Mouse (Mus musculus) embryonic stem cell, embryonic (primary cell): ENCODE data around the gene Izumo2.

Source experiments
- CTCF ChIA-PET, 4 experiments: fragments of 300-600 bp in 2 of 4; fragments of 350-600 bp in 2 of 4; sonication (Branson Sonifier 250); formaldehyde crosslinking; loops; one replicate each; lab custom pipeline; 2022; ENCODE audit warnings: inconsistent platforms in 2 of 4; lab: Charles Lee
- POLR2A ChIA-PET, 4 experiments: fragments of 300-600 bp in 2 of 4; fragments of 350-600 bp in 2 of 4; sonication (Branson Sonifier 250); formaldehyde crosslinking; loops; one replicate each; lab custom pipeline; 2022; ENCODE audit warnings: antibody characterized with exemption in 4 of 4, inconsistent platforms in 1 of 4; lab: Charles Lee

Izumo2 gene

DNA sequence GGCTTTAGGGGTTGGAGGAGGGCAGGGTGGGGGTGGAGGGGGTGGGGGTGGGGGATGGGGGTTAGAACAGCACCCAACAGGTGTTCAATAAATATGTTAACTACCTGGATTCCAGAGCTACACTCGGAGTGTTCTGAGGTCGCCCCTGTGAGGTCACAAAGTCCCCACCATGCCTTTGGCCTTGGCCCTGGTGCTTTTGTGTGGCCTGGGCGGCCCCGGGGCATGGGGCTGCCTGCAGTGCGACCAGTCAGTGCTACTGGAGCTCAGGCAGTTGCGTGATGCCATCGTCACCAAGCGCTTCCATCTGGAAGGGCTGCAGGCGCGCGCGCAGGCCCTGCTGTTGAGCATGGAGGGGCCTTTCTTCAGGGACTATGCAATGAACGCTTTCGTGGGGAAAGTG, at the start of gene Izumo2:
Izumo2 (plus strand) TSS at position 169 of the 400 bp plus-strand sequence.
- ChIA-PET CTCF (interaction anchor here (0.5 to 3.0 kb wide), 21 partner anchors 9 to 360 kb away, joined by 3 to 13 read pairs (median 4); partner anchors contain the start of genes Atf5 (in 1 of the 4), Il4i1 (in 1 of the 4) and Nup62 (in 1 of the 4)), POLR2A (interaction anchor here (0.6 to 5.4 kb wide), 120 partner anchors 8 to 851 kb away, joined by 3 to 114 read pairs (median 5); partner anchors contain the start of genes Akt1s1 (in 3 of the 4), Atf5 (in 3 of the 4), Il4i1 (in 3 of the 4) and Nup62 (in 3 of the 4))

DNA sequence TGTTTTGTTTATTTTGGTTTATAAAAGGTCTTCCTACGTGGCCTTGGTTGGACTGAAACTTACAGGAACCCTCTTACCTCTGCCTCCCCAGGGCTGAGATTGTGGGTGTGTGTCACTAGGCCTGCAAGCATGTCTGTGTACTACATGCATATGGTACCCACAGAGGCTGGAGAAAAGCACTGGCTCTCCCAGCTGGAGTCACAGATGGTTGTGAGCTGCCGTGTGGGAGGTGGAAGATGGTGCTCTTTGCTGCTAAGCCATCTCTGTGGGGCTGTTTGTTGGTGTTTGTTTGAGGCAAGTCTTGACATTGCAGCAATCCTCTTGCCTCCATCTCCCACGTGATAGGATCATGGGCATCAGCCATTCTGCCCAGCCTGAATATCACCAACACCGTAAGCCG, 47.3 kb upstream of the Izumo2 start:
- CTCF ChIA-PET = interaction anchor here in 3 of 4 experiments (0.7 to 1.9 kb wide), 3 partner anchors 40 to 112 kb away, joined by 3 to 4 read pairs (median 3); partner anchors contain the start of gene Pold1 (in 1 of the 3)
- POLR2A ChIA-PET = interaction anchor here in 1 of 4 experiments (1.1 to 1.7 kb wide), 3 partner anchors 36 to 159 kb away, joined by 3 to 4 read pairs (median 4); no protein-coding TSS in a partner anchor

DNA sequence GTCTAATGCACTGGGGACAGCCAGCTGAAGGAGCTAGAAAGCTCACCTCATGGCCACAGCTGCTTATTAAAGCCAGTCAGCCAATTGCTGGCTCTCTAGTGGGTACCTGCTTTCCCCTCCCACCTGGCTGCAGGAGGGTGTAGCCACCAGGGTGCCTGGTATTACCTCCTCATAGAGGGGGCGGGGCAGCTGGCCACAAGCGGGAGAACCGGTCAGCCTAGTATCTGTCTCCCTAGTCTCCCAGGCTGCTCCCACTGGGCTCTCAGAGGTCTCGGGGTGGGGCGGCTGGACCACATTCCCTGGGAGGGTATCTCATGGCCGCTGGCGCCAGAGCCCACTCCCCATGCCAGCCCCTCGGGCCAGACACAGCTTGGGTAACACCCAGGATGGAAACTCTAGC, 46.4 kb upstream of the Izumo2 start:
- ChIA-PET CTCF (interaction anchor here in 2 of 4 experiments (0.9 to 1.9 kb wide), 4 partner anchors 8 to 135 kb away, joined by 3 to 5 read pairs (median 4); partner anchors contain the start of gene Pold1 (in 1 of the 2)), POLR2A (interaction anchor here in 3 of 4 experiments (0.6 to 1.8 kb wide), 6 partner anchors 8 to 324 kb away, joined by 3 to 7 read pairs (median 4); partner anchors contain the start of gene Prmt1 (in 1 of the 3))

DNA sequence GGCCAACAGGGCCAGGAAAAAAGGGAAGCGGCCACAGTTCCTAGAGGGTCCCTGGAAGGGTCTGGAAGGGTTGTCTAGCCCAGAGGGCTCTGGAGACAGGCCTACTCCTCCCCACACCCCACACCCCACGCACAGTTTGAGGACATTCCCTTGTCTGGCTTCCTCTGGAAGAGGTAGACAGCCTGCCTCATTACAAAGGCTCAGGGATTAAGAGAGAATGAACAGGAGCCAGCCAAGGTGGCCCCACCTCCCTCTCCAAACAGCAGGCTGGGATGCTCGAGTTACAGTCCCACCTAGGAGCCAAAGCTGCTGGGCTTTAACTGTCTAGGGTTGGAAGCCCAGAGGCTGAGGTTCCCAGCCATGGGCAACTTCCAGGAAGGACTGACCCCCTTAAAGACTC, 46.0 kb upstream of the Izumo2 start:
- POLR2A ChIA-PET = interaction anchor here in 3 of 4 experiments (0.6 to 1.8 kb wide), 6 partner anchors 9 to 324 kb away, joined by 3 to 7 read pairs (median 4); partner anchors contain the start of gene Prmt1 (in 1 of the 3)

DNA sequence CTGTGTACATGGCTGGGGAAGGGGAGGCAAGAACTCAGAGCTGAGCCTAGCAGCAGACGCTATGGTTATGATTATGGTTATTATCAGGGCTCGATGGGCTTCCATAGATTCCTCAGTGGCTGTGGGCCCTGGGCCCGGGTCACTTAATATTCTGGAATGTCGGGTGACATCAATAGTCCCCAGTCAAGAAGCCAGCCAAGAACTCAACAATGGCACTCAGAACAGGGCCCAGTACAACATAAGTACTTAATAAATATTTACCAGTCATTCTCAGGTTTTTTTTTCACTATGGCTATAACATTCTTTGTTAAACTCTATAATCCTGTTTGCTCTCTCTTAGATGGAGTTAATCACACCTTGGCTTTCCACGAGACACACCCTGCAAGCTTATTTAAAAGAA, 45.0 kb upstream of the Izumo2 start:
- CTCF ChIA-PET = interaction anchor here in 2 of 4 experiments (1.0 to 2.5 kb wide), 2 partner anchors 9 to 10 kb away, joined by 3 to 14 read pairs; no protein-coding TSS in a partner anchor
- POLR2A ChIA-PET = interaction anchor here in 1 of 4 experiments (0.6 to 1.8 kb wide), 2 partner anchors 10 to 1196 kb away, joined by 3 to 7 read pairs; no protein-coding TSS in a partner anchor

More for the DNA sequence above, 46.0 kb upstream of the Izumo2 start:
- CTCF ChIA-PET = interaction anchor here in 3 of 4 experiments (0.7 to 1.9 kb wide), 4 partner anchors 9 to 135 kb away, joined by 3 to 5 read pairs (median 4); no protein-coding TSS in a partner anchor

DNA sequence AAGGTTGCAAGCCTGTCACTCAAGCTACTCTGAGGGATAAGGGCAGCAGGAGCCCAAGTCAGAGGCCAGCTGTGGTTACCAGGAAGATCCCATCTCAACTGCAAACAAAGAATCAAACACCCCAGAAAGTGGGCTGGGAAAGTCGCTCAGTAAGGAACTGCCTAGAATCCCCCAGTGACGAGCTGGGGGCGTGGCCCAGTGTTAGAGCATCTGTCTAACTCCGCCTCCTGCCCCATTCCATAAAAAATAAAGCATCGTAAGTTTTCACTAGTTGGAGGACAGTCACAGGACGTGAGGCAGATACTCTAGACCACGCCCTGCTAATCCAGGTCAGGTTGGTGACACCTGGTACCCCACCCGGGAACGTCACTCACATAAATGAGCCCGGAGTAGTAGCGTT, 43.8 kb upstream of the Izumo2 start:
- POLR2A ChIA-PET = interaction anchor here in 3 of 4 experiments (0.5 to 1.3 kb wide), 8 partner anchors 15 to 265 kb away, joined by 3 to 5 read pairs (median 3); partner anchors contain the start of gene Ap2a1 (in 1 of the 3)
- CTCF ChIA-PET = interaction anchor here in 3 of 4 experiments (0.6 to 4.8 kb wide), 12 partner anchors 9 to 137 kb away, joined by 3 to 61 read pairs (median 4); no protein-coding TSS in a partner anchor

DNA sequence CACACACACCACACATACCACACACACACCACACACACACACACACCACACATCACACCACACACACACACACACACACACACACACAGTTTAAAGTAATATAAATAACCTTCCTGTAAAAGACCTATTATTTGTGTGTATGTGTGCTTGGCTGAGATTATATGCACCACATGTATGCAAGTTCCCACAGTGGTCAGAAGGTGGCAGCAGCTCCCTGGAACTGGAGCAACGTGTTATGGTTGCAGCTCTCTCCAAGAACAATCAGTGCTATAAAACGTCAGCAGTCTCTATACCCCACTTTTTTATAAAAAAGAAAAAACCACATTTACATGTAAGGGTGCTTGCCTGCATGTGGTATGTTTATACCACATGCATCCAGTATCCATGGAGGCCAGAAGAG, 42.1 kb upstream of the Izumo2 start:
- CTCF ChIA-PET = interaction anchor here (0.6 to 4.8 kb wide), 27 partner anchors 9 to 1083 kb away, joined by 3 to 61 read pairs (median 4); partner anchors contain the start of gene Lrrc4b (in 1 of the 4)

DNA sequence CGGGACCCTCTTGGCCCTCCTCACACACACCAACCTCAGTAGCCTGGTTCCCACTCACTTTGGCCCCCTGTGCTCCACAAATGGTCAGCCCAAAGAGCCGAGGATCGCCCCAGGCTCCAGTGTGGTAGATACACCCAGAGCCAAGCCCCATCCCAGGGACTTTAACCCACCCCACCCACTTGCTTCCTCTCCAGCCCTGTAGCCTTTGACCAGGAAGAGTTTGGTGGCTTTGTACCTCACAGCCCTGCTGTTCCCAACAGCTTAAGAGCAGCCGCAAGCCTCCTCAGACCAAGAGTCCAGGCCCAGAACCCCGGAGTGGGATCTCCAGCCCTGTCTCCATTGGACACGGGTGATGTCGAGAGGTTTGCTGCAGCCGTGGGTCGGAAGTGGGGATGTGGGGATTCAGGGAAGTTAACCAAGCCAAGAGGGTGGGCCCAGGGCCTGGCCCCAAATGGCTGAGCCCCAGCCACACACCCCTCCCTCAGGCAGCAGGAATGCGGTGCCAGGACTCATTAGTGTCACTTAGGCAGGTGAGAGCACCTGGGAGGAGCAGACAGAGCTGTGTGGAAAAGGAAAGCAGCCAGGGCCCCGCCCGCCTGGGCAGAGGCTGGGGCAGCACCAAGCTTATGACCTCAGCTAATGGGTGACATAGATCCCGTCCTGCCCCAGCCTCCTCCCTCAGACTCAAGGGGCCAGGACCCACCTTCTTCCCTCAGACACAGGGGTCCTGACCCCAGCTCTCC, 40.4 kb upstream of the Izumo2 start:
- CTCF ChIA-PET = interaction anchor here (0.7 to 4.8 kb wide), 13 partner anchors 11 to 400 kb away, joined by 3 to 61 read pairs (median 4); partner anchors contain the start of genes Emc10 (in 1 of the 4) and Fam71e1 (in 1 of the 4)
- POLR2A ChIA-PET = interaction anchor here in 2 of 4 experiments (0.6 to 1.9 kb wide), 11 partner anchors 16 to 216 kb away, joined by 3 to 6 read pairs (median 4); partner anchors contain the start of genes Il4i1 (in 2 of the 2), Nup62 (in 2 of the 2), Akt1s1 (in 1 of the 2) and Atf5 (in 1 of the 2)

More for the DNA sequence above, 42.1 kb upstream of the Izumo2 start:
- POLR2A ChIA-PET = interaction anchor here (0.6 to 1.6 kb wide), 11 partner anchors 9 to 320 kb away, joined by 3 to 10 read pairs (median 3); partner anchors contain the start of genes Izumo2 (in 1 of the 4) and Prmt1 (in 1 of the 4)

DNA sequence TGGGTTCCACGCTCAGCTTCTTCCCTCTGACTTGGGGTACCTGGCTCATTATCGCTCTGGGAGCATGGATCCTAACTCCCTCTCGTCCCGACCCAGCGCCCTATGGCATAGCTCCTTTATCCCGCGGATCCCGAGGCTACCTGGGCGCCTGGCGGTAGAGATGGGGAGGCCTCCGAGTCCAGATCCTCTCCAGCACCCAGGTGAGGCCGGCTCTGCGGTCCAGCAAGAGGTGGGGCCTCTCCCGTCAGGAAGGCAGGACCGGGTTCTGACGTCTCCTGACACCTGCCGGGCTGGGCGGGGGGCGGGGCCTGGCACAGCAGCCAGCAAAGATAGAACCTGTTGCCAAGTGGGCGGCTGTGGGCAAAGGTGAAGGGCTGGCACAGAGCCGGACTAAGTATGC, 39.4 kb upstream of the Izumo2 start:
- POLR2A ChIA-PET = interaction anchor here in 3 of 4 experiments (0.7 to 1.6 kb wide), 10 partner anchors 16 to 310 kb away, joined by 3 to 8 read pairs (median 4); partner anchors contain the start of genes Akt1s1 (in 1 of the 3), Emc10 (in 1 of the 3), Fam71e1 (in 1 of the 3) and Il4i1 (in 1 of the 3)

DNA sequence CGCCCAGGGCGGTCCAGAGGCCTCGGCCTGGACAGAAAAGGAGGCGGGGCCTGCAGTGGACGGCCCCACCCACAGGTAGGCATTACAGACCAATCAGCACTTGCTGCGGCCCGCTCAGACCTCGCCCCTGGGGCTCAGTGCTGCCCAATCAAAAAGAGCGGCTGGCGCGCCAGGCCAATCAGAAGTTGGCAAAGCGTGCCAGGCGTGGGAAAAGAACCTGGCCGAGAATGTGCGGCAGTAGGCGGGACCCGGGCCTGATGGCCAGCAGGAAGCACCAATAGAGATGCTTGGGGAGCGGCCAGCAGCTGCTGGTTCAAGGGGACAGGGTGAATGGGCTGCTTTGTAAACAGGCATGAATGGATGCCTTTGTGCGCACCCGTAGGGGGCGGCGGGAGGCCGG, 37.7 kb upstream of the Izumo2 start, which contains the start of gene Myh14:
Myh14 (minus strand) TSS at position 41 of the 400 bp plus-strand sequence.
- ChIA-PET POLR2A (interaction anchor here in 3 of 4 experiments (0.8 to 2.7 kb wide), 9 partner anchors 14 to 174 kb away, joined by 3 to 11 read pairs (median 5); partner anchors contain the start of genes Emc10 (in 1 of the 3) and Fam71e1 (in 1 of the 3)), CTCF (interaction anchor here in 2 of 4 experiments (1.0 to 2.1 kb wide), 4 partner anchors 15 to 31 kb away, joined by 3 to 8 read pairs (median 6); no protein-coding TSS in a partner anchor)

More for the DNA sequence above, 39.4 kb upstream of the Izumo2 start:
- CTCF ChIA-PET = interaction anchor here in 3 of 4 experiments (0.6 to 4.8 kb wide), 7 partner anchors 14 to 747 kb away, joined by 4 to 61 read pairs (median 5); partner anchors contain the start of genes Emc10 (in 1 of the 3) and Fam71e1 (in 1 of the 3)

DNA sequence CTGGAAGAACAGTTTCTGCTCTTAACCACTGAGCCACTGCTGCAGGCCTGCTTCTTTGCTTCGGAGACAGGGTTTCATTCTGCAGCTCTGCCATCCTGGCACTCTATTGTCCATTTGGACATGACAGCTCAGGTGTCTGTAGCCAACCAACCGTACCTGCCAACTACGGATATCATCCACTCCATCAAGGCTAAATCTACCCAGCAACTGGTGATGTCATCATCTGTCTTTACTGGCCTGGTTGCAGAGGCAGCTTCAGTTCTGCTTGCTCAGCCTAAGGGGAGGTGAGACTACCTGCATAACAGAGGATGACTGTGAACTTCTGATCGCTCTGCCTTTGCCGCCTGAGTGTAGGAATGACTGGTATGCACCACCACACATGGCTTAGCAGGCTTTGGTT, 36.3 kb upstream of the Izumo2 start:
- ChIA-PET CTCF (interaction anchor here in 3 of 4 experiments (0.6 to 1.7 kb wide), 5 partner anchors 17 to 409 kb away, joined by 3 to 8 read pairs (median 4); no protein-coding TSS in a partner anchor), POLR2A (interaction anchor here in 3 of 4 experiments (0.6 to 2.7 kb wide), 7 partner anchors 13 to 146 kb away, joined by 3 to 11 read pairs (median 3); no protein-coding TSS in a partner anchor)

DNA sequence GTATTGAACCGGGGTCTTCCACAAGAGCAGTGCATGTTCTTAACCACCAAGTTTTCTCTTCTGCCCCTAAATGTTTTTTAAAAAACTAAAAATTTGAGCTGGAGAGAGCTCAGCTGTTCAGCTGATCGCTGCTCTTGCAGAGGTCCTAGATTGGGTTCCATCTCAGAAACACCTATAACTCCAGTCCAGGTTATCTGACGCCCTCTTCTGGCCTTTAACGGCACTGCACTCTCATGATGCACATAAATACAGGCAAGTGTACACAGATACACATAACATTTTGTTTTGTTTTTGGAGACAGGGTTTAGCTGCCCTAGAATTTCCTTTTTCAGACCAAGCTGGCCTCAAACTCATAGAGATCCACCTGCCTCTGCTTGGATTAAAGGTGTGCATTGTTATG, 34.0 kb upstream of the Izumo2 start:
- ChIA-PET POLR2A (interaction anchor here in 3 of 4 experiments (0.7 to 1.4 kb wide), 5 partner anchors 10 to 318 kb away, joined by 3 to 6 read pairs (median 4); partner anchors contain the start of genes Atf5 (in 1 of the 3), Il4i1 (in 1 of the 3) and Nup62 (in 1 of the 3)), CTCF (interaction anchor here in 3 of 4 experiments (0.6 to 1.6 kb wide), 8 partner anchors 21 to 385 kb away, joined by 3 to 5 read pairs (median 4); no protein-coding TSS in a partner anchor)

DNA sequence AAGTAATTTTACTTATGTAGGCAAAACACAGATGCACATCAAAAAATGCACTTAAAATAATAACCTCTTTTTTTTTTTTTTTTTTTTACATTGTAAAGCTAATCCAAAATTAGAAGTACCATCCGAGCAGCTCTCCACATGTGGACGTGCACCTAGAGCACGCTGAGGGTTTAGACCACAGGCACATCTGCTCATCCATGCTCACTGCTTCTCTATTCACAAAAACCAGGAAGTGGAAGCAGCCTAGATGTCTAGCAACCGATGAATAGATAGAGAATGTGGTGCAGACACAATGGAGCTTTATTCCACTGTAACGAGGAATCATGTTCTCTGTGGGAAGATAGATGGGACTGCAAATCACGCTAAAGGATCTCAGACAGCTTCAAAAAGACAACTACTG, 33.4 kb upstream of the Izumo2 start:
- ChIA-PET POLR2A (interaction anchor here in 2 of 4 experiments (0.6 to 1.4 kb wide), 5 partner anchors 9 to 311 kb away, joined by 3 to 8 read pairs (median 3); partner anchors contain the start of genes Atf5 (in 1 of the 2), Il4i1 (in 1 of the 2), Nup62 (in 1 of the 2) and Prmt1 (in 1 of the 2)), CTCF (interaction anchor here (0.6 to 1.8 kb wide), 12 partner anchors 9 to 280 kb away, joined by 3 to 10 read pairs (median 4); no protein-coding TSS in a partner anchor)

DNA sequence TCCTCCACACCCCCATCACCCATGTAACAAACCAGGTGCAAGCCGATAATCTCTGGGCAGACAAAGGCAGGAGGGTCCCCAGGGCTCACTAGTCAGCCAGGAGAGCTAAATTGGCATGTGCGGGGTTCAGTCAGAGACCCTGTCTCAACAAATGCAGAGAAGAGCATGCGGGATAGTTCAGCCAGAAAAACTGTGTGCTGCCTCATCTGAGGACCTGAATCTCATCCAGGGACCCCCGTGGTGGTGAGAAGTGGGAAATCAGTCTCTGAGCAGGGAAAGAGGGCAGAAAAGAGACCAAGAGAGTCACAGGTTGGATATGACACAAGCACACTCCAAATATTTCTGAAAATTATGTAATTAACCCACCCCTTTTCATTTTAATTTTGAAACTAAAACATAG, 32.4 kb upstream of the Izumo2 start:
- POLR2A ChIA-PET = interaction anchor here in 1 of 4 experiments (0.7 to 1.1 kb wide), 4 partner anchors 10 to 139 kb away, joined by 3 read pairs; partner anchors contain the start of gene Nup62
- CTCF ChIA-PET = interaction anchor here in 3 of 4 experiments (0.6 to 1.8 kb wide), 6 partner anchors 10 to 1792 kb away, joined by 3 to 7 read pairs (median 3); no protein-coding TSS in a partner anchor

DNA sequence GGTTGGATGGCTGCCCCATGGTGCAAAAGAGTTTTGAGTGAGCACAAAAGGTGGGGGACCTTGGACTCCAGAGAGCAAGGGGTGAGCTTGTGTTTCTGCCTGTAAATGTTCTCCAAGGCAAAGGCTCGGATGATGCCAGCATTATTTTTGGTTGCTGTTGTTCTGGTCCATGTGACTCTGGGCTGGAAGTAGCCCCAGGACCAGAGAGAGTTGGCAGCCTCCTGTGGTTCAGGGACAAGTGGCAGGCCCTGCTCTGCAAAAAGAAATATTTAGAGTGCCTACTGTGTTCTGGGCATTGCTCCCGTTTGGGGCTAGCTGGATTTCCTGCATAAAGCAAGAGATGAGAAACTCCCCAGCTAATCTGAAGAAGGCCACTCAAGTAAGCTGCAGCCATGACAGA, 31.9 kb upstream of the Izumo2 start:
- CTCF ChIA-PET = interaction anchor here in 3 of 4 experiments (0.8 to 1.8 kb wide), 7 partner anchors 21 to 68 kb away, joined by 3 to 4 read pairs (median 3); no protein-coding TSS in a partner anchor
- POLR2A ChIA-PET = interaction anchor here in 3 of 4 experiments (0.8 to 1.4 kb wide), 4 partner anchors 15 to 139 kb away, joined by 3 read pairs; partner anchors contain the start of gene Nup62 (in 1 of the 3)

DNA sequence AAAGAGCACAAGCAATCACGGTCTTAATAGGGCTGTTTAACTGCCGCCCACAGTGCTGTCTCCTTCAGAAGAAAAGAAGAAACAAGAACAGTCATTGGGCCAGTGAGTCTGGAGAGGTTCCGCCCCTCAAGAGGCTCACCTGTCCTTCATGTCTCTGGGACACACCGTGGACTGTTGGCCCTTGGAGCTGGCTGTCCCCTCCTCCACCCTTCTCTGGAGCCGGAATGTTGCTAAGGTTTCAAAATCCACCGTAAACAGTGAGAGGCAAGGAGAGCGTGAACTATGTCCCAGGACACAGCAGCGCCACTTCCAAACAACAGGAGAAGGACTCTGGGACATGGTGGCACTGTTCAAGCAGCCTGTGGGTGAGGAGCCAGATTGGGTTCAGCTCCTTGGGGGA, 24.9 kb upstream of the Izumo2 start:
- ChIA-PET POLR2A (interaction anchor here in 2 of 4 experiments (0.7 to 3.4 kb wide), 10 partner anchors 12 to 166 kb away, joined by 4 to 23 read pairs (median 7); partner anchors contain the start of genes Izumo2 (in 2 of the 2), Atf5 (in 1 of the 2), Il4i1 (in 1 of the 2) and Myh14 (in 1 of the 2)), CTCF (interaction anchor here in 2 of 4 experiments (1.1 to 1.9 kb wide), 3 partner anchors 17 to 28 kb away, joined by 3 to 6 read pairs (median 3); no protein-coding TSS in a partner anchor)
